Mouse (Mus musculus): ENCODE results near the gene Gpr137b.
"Not testable (repeated sequence)": the region's sequence is repeated elsewhere in the genome, so short reads cannot be mapped to it uniquely, and the experiment has no call there.

GRCm38 (mm10) chr13:13416007-13416337, 22.2 kb upstream of the Gpr137b start:
- not testable (repeated sequence) for TF ChIP-seq CTCF (IDR thresholded peaks at IDR 0.05; ENCODE audit: low read depth, low read length); POLR2A (IDR thresholded peaks at IDR 0.05; ENCODE audit: borderline replicate concordance, low read depth, low read length)

All from bone marrow macrophage, adult 2 months (primary cell).